Mouse (Mus musculus): ENCODE measurements around the gene Pitpnm1. TPM values are rescaled to one million over a fixed set of nuclear protein-coding genes. Genes with fewer than 3 reads are reported as not detected.

Gene Pitpnm1
- total RNA-seq, 2 experiments from 2014 or later: 173 to 180 TPM

GRCm38 (mm10) chr19:4144550-4145498 lies 45.0 kb downstream of the Pitpnm1 start:
- TF ChIP-seq CTCF (conservative IDR thresholded peaks at IDR 0.05): no peak
- Histone ChIP-seq H3K27ac (no peak overlapping the region), H3K4me3 (no peak overlapping the region)
- DNase-seq (ENCODE audit: low spot score in 2 of 2): no peak

GRCm38 (mm10) chr19:4145936-4146335 lies 46.1 kb downstream of the Pitpnm1 start:
- TF ChIP-seq CTCF (conservative IDR thresholded peaks at IDR 0.05): no peak
- H3K4me3 ChIP-seq: no peak overlapping the region

GRCm38 (mm10) chr19:4146366-4147021 lies 46.7 kb downstream of the Pitpnm1 start:
- H3K4me3 ChIP-seq: no peak overlapping the region
- H3K27ac ChIP-seq: peak overlapping the region; percentile 94; the same call in 1 of the 2 replicates
- no peak for TF ChIP-seq CTCF (conservative IDR thresholded peaks at IDR 0.05)
- DNase-seq (ENCODE audit: low spot score in 2 of 2): no peak

More at GRCm38 (mm10) chr19:4145936-4146335, 46.1 kb downstream of the Pitpnm1 start:
- no peak overlapping the region for H3K27ac ChIP-seq
- no peak for DNase-seq (ENCODE audit: low spot score in 2 of 2)

- no peak for TF ChIP-seq CTCF (conservative IDR thresholded peaks at IDR 0.05)
- Histone ChIP-seq H3K4me3 (no peak overlapping the region), H3K27ac (peak overlapping the region; percentile 94)
- no peak for DNase-seq (ENCODE audit: low spot score in 2 of 2)
Measured at GRCm38 (mm10) chr19:4147022-4147405, 47.2 kb downstream of the Pitpnm1 start.

GRCm38 (mm10) chr19:4147782-4148490 lies 48.1 kb downstream of the Pitpnm1 start:
- DNase-seq (ENCODE audit: low spot score in 2 of 2): no peak
- peak overlapping the region; percentile 94 for H3K27ac ChIP-seq
- H3K4me3 ChIP-seq: peak overlapping the region; percentile 90
- TF ChIP-seq CTCF (conservative IDR thresholded peaks at IDR 0.05): no peak

- Histone ChIP-seq H3K27ac (peak within 1 kb of the TSS; percentile 94), H3K4me3 (peak within 1 kb of the TSS; percentile 90)
- peak; percentile 92 to 97 for DNase-seq (ENCODE audit: low spot score in 2 of 2)
- TF ChIP-seq CTCF (conservative IDR thresholded peaks at IDR 0.05): no peak
Measured at GRCm38 (mm10) chr19:4148491-4148806, 48.7 kb downstream of the Pitpnm1 start, which contains the start of gene Coro1b. Gene Coro1b, plus strand, starts transcription at chr19:4148619.

- no peak for TF ChIP-seq CTCF (conservative IDR thresholded peaks at IDR 0.05)
- H3K4me3 ChIP-seq: peak overlapping the region; percentile 90
- H3K27ac ChIP-seq: peak overlapping the region; percentile 94
- no peak for DNase-seq (ENCODE audit: low spot score in 2 of 2)
Measured at GRCm38 (mm10) chr19:4148819-4149218, 49.0 kb downstream of the Pitpnm1 start.

GRCm38 (mm10) chr19:4149283-4149682 lies 49.5 kb downstream of the Pitpnm1 start:
- peak overlapping the region; percentile 90 for H3K4me3 ChIP-seq
- TF ChIP-seq CTCF (conservative IDR thresholded peaks at IDR 0.05): no peak
- no peak for DNase-seq (ENCODE audit: low spot score in 2 of 2)
- peak overlapping the region; percentile 94; the same call in 1 of the 2 replicates for H3K27ac ChIP-seq

- Histone ChIP-seq H3K4me3 (peak overlapping the region; percentile 90; the same call in 1 of the 2 replicates), H3K27ac (no peak overlapping the region)
- DNase-seq (ENCODE audit: low spot score in 2 of 2): no peak
- no peak for TF ChIP-seq CTCF (conservative IDR thresholded peaks at IDR 0.05)
Measured at GRCm38 (mm10) chr19:4149764-4150461, 50.1 kb downstream of the Pitpnm1 start.

- H3K27ac ChIP-seq: no peak overlapping the region
- TF ChIP-seq CTCF (conservative IDR thresholded peaks at IDR 0.05): no peak
- no peak for DNase-seq (ENCODE audit: low spot score in 2 of 2)
- H3K4me3 ChIP-seq: no peak overlapping the region
Measured at GRCm38 (mm10) chr19:4150567-4151487, 51.0 kb downstream of the Pitpnm1 start.

- no peak for DNase-seq (ENCODE audit: low spot score in 2 of 2)
- Histone ChIP-seq H3K27ac (no peak overlapping the region), H3K4me3 (no peak overlapping the region)
- no peak for TF ChIP-seq CTCF (conservative IDR thresholded peaks at IDR 0.05)
Measured at GRCm38 (mm10) chr19:4151488-4151860, 51.7 kb downstream of the Pitpnm1 start.

All from layer of hippocampus, adult 2 months (tissue).